Mouse (Mus musculus): ENCODE measurements around the gene Gng11. TPM values are rescaled to one million over a fixed set of nuclear protein-coding genes. Genes with fewer than 3 reads are reported as not detected.

The Gng11 gene
- 10 to 100 TPM; 52.0 to 55.3 TPM for total RNA-seq (2021)
- long read RNA-seq, experiment 1, transcript Gng11-201 (2 exons, 919 nt), result major isoform, 49 of 59 reads
- long read RNA-seq, experiment 1, partial matches to known transcripts, result 0 of 59 reads
- long read RNA-seq, experiment 1, other reads (novel, unspliced or antisense), result 10 of 59 reads
- long read RNA-seq, experiment 2, transcript Gng11-201 (2 exons, 919 nt), result major isoform, 34 of 42 reads
- long read RNA-seq, experiment 2, partial matches to known transcripts, result 8 of 42 reads
- long read RNA-seq, experiment 2, other reads (novel, unspliced or antisense), result 0 of 42 reads

DNA sequence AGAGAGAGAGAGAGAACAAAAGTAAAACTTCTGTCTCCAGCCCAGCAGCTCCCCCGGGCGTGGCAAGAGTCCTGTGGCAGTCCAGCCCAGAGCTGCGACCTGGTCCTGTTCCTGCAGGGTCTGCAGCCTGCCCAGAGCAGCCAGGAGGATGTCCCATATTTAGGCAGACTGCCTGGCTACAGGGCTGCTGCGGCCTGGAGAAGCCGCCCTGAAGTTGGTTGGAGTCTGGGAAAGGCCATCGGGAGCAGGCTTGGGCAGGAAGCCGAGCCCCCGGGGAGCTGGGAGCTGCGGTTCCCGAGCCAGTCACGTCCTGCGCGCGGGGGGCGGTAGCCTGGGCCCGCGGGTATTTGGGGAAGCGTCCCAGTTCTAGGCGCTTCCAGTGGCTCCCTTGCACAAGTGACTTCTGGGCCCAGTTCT, at the start of gene Gng11:
Gng11 (plus strand) TSS at position 15 of the 417 bp plus-strand sequence.
- DNase-seq (ENCODE audit: low spot score in 2 of 2), result peak; percentile 20 to 22

DNA sequence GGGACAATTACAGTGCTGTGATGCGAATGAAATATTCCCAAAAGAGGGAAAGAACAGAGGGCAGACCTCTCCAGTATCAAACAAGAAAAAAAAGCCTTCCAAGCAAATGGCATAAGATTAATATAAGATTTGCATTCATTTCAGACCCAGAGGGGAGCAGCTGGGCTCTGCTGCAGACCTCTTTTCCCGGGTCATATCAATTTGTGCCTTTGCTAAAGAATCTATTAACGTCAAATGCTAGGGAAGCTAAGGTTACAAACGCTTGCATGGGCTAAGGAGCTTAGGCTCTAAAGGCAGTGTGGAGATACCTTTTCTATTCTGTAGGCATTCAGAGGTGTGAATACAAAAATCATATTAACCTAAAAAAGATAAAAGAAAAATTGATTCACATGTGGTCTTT, 48.7 kb upstream of the Gng11 start:
- DNase-seq (ENCODE audit: low spot score in 2 of 2), result no peak

GRCm38 (mm10) chr6:3967676-3968626, 35.8 kb upstream of the Gng11 start:
- peak in 1 of 2 experiments; percentile 3 for DNase-seq (ENCODE audit: low spot score in 2 of 2)

GRCm38 (mm10) chr6:3973679-3974078, 30.0 kb upstream of the Gng11 start:
- DNase-seq (ENCODE audit: low spot score in 2 of 2), result no peak

- no peak for DNase-seq (ENCODE audit: low spot score in 2 of 2)
Observed at GRCm38 (mm10) chr6:3982661-3983284, 20.9 kb upstream of the Gng11 start.

- no peak for DNase-seq (ENCODE audit: low spot score in 2 of 2)
Observed at GRCm38 (mm10) chr6:3988750-3989149, 15.0 kb upstream of the Gng11 start, which contains the start of gene Tfpi2. Tfpi2 (minus strand) TSS chr6:3988919.

DNA sequence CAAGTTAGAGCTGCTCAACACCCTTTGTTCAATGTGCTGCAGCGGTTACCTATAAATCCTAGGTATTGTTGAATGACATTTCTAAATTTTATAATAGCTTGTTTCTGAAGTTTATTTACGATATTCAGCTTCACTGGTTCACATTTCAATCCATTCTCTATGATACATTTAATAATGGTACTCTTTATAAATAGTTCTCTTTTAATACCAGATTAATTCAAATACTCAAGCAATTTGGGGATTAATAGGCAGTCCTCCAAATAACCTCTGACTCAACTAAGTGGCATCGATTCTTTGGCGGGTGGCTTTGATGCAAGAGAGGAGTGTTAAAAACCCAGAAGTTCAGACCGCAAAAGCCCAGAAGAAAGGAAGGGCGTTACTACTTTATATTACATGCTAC, 10.2 kb upstream of the Gng11 start, which contains the start of gene Gngt1:
Gngt1 (plus strand) TSS at position 301 of the 400 bp plus-strand sequence.
- DNase-seq (ENCODE audit: low spot score in 2 of 2), result no peak

GRCm38 (mm10) chr6:3998089-3998488, 5.6 kb upstream of the Gng11 start:
- no peak for DNase-seq (ENCODE audit: low spot score in 2 of 2)

GRCm38 (mm10) chr6:3999296-3999695, 4.4 kb upstream of the Gng11 start:
- no peak for DNase-seq (ENCODE audit: low spot score in 2 of 2)

GRCm38 (mm10) chr6:4000716-4001115, 3.0 kb upstream of the Gng11 start:
- no peak for DNase-seq (ENCODE audit: low spot score in 2 of 2)

DNA sequence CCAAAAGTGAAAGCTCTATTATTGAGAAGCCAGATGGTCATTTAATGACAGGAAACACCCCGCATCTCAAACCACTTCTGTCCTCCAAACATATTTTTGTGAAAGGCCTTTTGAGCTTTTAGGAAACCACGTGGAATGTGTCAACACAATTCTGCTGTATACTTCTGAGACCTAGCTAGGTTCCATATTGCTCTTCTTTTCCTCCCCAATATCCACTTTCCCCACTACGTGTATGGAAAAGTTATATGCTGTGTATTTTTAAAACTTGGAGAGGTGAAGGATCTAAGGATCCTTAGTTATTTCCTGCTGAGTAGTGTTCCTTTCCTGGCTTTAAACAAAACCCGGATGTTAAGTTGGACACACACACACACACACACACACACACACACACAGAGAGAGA, 259 bp upstream of the Gng11 start:
- DNase-seq (ENCODE audit: low spot score in 2 of 2), result no peak

- DNase-seq (ENCODE audit: low spot score in 2 of 2), result no peak
Observed at GRCm38 (mm10) chr6:4004808-4005207, 1.1 kb downstream of the Gng11 start.

DNA sequence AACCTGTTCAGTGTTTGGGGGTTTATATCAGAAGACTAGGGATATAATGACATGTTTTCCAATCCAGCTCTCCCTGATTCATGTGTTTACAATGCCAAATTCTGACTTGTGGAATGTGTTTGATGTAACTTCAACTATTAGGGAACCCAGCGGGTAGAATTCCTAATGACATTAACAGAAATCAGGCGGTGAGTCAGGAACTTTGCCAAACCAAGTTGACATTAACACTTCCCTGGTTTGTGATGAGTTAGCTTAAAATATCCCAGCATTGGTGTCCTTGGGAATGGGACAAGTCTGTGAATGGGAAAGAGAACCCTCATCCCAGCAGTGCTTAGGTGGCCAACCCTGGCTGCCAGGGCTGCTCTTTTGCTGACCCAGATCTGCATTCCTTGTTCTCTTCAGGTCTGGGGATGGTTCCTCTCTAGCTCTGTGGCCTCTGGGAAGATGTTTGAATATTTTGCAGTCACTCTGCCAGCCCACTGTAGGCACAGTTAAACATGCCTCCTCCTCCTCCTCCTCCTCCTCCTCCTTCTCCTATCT, 4.9 kb downstream of the Gng11 start:
- no peak for DNase-seq (ENCODE audit: low spot score in 2 of 2)

GRCm38 (mm10) chr6:4009548-4009947, 5.8 kb downstream of the Gng11 start:
- DNase-seq (ENCODE audit: low spot score in 2 of 2), result no peak

GRCm38 (mm10) chr6:4022645-4023044, 18.9 kb downstream of the Gng11 start:
- no peak for DNase-seq (ENCODE audit: low spot score in 2 of 2)

GRCm38 (mm10) chr6:4026367-4026766, 22.7 kb downstream of the Gng11 start:
- no peak for DNase-seq (ENCODE audit: low spot score in 2 of 2)

- DNase-seq (ENCODE audit: low spot score in 2 of 2), result no peak
Observed at GRCm38 (mm10) chr6:4030956-4031355, 27.3 kb downstream of the Gng11 start.

- DNase-seq (ENCODE audit: low spot score in 2 of 2), result no peak
Observed at GRCm38 (mm10) chr6:4041821-4042220, 38.1 kb downstream of the Gng11 start.

GRCm38 (mm10) chr6:4047200-4047599, 43.5 kb downstream of the Gng11 start:
- no peak for DNase-seq (ENCODE audit: low spot score in 2 of 2)

- DNase-seq (ENCODE audit: low spot score in 2 of 2), result no peak
Observed at GRCm38 (mm10) chr6:4052843-4053242, 49.1 kb downstream of the Gng11 start.

DNA sequence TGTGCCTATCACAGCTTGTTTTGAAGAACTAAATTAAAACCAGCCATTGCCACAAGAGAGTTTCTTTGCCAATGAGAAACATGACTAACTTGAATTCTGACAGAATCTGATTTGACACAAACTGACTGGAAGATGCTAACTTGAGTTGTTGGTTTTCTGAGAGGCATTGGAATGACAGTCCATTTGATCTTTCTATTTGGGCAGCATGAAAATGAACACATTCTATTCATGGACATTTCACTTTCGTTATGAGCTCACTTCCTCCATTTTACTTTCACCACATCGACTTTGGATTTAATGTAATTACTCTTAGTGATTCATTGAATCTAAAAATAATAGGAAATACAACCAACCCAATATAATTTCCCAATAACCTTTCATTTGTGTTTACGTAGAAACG, 50.7 kb downstream of the Gng11 start:
- DNase-seq (ENCODE audit: low spot score in 2 of 2), result no peak
